Mouse (Mus musculus): ENCODE measurements around the gene Foxred1.

GRCm38 (mm10) chr9:35182832-35183231 is 28.0 kb downstream of the Foxred1 start:
- TF ChIP-seq POLR2A (IDR thresholded peaks at IDR 0.05; ENCODE audit: low read depth, low read length) (no peak), CTCF (IDR thresholded peaks at IDR 0.05; ENCODE audit: extremely low read depth, insufficient read length, insufficient replicate concordance, low read depth, low read length) (no peak)
